Mouse (Mus musculus): Measurements from ENCODE around the gene Nr1i3. TPM values are rescaled to one million over a fixed set of nuclear protein-coding genes. Genes with fewer than 3 reads are reported as not detected.

Nr1i3 gene
- total RNA-seq, 1 experiment from 2014 or later, result not detected

DNA sequence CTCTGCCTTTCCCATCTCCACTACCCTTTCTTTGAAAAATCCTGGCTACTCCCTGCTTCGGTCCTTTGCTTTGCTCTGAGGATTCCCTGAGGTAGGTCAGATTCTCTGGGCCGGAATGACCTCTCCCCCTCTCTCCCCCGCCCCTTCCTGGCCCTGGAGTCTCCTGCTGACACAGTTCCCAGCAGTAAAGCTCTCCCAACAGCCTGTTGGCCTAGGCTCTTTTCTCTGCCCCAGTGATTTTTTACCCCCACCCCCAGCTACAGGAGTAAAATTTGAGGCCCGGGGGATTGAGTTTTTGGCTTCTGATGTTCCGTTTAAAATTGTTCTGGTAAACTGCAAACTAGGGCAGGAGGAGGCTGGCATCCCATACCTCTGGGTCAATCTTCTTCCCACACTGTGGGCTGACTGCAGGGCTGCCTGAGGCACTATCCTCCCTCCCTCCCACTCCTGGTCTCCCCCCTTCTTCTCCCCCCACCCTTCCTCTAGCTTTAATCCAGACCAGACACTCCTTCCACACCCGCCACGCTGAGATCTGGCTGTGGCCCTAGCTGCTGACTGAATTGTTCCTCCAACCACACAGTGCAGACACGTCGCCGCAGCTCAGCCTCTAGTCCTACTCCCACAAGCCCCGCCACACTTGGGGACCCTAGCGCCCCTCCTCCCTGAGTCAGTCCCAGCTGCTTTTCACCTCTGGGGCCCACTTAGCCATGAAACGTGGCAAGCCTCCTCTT lies 38.0 kb downstream of the Nr1i3 start:
- no peak for DNase-seq

DNA sequence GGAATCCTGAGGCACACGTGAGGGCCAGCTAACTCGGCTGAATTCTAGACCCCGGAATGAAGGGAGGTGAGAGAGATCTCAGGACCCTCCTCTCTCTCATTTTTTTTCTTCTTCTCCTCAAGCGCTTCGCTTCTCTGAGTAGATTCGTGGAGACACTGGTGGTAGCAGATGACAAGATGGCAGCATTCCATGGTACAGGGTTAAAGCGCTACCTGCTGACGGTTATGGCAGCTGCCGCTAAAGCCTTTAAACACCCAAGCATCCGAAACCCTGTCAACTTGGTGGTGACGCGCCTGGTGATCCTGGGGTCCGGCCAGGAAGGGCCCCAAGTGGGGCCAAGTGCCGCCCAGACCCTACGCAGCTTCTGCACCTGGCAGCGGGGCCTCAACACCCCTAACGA lies 38.6 kb downstream of the Nr1i3 start:
- DNase-seq, result no peak

DNA sequence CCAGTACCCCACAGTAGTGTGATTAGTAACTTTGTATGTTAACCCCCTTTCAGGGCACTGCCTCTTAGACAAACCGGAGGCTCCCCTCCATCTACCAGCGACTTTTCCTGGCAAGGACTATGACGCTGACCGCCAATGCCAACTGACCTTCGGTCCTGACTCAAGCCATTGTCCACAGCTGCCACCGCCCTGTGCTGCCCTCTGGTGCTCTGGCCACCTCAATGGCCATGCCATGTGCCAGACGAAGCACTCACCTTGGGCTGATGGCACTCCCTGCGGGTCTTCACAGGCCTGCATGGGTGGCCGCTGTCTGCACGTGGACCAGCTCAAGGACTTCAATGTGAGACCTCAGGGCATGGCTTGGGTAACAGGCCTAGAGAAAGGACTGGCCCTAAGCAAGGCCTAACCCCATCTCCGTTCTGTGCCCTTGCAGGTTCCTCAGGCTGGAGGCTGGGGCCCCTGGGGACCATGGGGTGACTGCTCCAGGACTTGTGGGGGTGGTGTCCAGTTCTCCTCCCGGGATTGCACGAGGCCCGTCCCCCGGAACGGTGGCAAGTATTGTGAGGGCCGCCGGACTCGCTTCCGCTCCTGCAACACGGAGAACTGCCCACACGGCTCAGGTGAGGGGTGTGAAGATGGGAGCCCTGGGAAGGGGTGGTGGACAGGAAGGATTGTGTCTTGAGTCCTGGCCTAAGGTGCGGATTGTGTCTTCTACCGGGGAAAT lies 42.5 kb downstream of the Nr1i3 start:
- peak; percentile 66 for DNase-seq

DNA sequence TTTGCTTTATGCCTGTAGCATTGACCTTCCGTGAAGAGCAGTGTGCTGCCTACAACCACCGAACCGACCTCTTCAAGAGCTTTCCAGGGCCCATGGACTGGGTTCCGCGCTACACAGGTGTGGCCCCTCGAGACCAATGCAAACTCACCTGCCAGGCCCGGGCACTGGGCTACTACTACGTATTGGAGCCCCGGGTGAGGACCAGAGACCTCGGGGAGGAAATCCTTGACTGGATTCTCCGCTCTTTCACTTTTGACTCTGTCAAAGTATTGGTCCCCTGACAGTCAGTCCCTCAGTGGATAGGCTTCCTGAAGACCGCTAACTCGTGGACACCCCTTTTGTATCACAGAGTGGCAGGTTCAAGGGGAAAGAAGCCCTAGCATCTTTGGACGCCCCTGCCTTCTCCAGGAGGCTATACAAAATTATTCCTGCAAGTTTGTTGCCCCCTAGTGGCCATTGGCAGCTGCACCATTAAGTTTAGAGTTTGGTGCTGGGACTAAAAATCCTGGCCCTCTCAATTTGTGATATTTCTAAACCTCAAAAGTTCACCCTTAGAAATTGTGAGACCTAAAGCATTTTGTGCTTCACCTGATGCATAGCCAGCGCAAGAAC lies 43.3 kb downstream of the Nr1i3 start:
- peak; percentile 52 for DNase-seq

DNA sequence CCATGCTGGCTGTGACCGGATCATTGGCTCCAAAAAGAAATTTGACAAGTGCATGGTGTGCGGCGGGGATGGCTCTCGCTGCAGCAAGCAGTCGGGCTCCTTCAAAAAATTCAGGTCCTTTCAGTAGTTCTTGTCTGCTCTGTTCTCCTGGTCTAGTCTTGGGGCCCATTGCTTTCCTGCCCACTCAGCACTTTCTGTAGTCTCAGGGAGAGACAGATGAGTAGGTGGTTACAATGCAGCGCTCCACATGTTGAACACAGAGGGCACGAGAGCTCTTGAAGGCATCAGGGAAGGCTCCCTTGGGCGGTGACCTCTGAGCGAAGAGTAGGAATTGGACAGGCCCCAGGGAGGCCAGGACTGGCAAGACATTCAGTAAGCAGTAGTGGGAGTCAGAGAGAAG lies 44.0 kb downstream of the Nr1i3 start:
- DNase-seq, result no peak

- DNase-seq, result no peak
These were observed 45.2 kb downstream of the Nr1i3 start for GRCm38 (mm10) chr1:171258921-171259320.

GRCm38 (mm10) chr1:171260316-171260715 lies 46.5 kb downstream of the Nr1i3 start:
- no peak for DNase-seq

DNA sequence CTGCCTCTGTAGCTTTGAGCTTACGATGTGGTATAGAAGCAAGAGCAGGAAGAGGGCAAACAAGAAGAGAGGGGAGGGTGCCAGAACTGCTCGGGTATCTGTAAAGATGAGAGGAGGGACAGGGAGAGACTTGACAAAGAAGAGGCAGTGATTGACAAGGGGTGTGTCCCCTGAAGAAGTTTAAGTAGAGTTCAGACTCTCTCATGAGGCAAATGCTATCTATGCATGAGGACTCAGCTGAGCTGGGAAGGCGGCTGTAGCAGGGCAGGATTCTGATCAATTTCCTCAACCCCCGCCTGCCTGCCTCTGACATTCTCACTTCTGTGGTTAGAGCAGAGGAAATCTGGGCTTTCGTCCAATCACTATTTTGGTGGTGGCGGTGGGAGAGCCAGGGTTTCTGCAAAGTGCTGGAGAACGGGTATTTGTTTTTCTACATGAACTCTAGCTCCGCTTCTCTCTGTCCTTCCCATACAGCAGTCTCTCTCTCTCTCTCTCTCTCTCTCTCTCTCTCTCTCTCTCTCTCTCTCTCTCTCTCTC lies 48.9 kb downstream of the Nr1i3 start:
- DNase-seq, result no peak

- DNase-seq, result no peak
These were observed 49.4 kb downstream of the Nr1i3 start for GRCm38 (mm10) chr1:171263185-171263611.

GRCm38 (mm10) chr1:171263666-171264461 lies 50.1 kb downstream of the Nr1i3 start:
- DNase-seq, result no peak

DNA sequence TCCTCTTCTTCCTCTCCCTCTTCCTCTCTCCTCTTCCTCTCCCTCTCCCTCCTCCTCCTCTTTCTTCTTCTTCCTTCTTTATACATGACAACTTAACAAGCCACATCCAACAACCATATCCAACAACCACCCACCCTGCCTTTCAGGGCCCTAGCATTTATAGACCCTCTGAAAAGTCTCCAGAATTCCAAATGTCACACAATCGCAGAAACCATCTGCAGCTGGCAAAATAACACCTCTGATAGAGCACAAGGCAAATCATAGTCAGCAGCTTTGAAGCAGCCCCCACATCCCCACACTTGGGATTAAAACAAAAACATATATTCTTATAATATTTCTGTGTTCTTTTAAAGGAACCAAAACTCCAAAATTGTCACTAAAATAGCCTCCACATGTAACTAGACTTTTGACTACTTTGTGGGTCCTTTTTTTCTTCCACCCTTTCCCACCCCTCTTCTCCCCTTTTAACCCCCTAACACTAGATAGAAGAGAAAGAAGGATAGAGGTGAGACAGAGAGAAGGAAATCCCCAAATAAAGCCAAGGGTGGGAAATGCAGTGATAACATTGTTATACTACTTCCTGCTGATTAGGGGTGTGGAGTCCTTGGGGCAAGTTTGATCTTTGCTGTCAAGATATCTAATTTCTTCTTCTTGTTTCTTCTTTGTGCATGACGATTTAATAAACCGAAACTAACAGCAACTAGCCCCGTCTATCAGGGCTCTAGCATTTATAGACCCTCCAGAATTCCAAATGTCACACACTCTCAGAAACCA lies 52.4 kb downstream of the Nr1i3 start:
- no peak for DNase-seq

DNA sequence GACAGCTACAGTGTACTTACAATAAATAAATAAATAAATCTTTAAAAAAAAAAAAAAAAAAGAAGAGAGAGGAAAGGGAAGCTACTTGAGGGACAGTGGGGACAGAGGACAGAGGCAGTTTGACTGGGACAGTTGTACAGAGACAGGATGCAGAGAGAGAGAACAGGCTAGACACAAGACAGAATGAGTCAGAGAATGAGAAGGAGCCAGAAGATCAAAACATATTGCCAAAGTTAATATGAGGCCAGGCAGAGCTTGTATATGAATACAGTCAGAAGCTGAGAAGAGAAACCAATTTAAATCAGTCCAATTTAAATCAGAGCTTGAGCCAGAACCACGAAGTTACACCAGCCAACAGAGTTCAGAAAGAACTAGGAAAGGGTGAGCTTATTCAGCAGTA lies 54.6 kb downstream of the Nr1i3 start:
- no peak for DNase-seq

DNA sequence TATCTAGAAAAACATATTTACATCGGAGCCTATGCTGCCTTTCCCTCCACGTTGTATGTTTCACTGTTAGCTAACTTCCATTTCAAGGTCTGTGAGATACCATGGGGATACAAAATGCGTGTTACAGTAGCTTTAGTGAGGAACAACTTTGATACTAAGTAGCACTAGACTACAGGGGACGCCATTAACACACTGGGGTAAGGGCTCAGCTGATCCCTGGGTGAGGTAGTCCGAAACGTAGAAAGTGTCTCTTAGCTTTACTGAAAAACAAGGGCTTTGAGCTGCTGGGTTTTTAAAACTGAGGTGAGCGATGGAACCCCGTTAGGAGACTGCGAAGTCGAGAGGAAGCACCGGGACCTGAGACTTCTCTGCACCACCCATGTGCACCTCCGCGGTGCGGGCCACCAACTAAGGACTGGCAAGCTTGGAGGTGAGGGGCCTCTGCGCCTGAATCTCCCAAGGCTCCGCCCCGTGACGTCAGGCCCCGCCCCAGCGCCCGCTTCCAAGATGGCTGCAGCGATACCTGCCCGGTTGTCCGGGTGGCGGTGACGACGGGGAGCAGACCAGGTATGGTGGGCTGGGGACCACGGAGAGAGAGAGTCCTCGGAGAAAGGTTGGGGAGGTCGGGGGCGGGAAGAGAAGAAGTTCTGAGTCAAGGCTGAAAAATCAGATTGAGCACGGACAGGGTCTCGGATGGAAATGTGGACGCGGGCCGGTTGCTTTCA lies 56.2 kb downstream of the Nr1i3 start, which contains the start of gene B4galt3:
Gene B4galt3, plus strand, starts transcription at position 481 of the 725 bp plus-strand sequence.
- DNase-seq, result peak; percentile 98

Other genes with a start within 250 kb of the Nr1i3 start
- gene Fcgr2b, start 237.4 kb upstream of the Nr1i3 start, total RNA-seq (2021), result 1.5 and 2.6 TPM in 2 replicates
- 0.76 and 1.6 TPM in 2 replicates for gene Fcgr4, start 195.1 kb upstream of the Nr1i3 start, total RNA-seq (2021)
- 5.5 and 7.4 TPM in 2 replicates for gene Fcgr3, start 149.0 kb upstream of the Nr1i3 start, total RNA-seq (2021)
- gene Cfap126, start 100.1 kb upstream of the Nr1i3 start, total RNA-seq (2021), result 2.3 and 4.5 TPM in 2 replicates
- 372 and 386 TPM in 2 replicates for gene Sdhc, start 63.4 kb upstream of the Nr1i3 start, total RNA-seq (2021)
- 0.88 and 2.9 TPM in 2 replicates for gene Mpz, start 63.3 kb upstream of the Nr1i3 start, total RNA-seq (2021)
- gene Pcp4l1, start 17.7 kb upstream of the Nr1i3 start, total RNA-seq (2021), result 36.1 and 37.7 TPM in 2 replicates
- 32.9 and 43.7 TPM in 2 replicates for gene Tomm40l, start 8.5 kb downstream of the Nr1i3 start, total RNA-seq (2021)
- gene Apoa2, start 11.1 kb downstream of the Nr1i3 start, total RNA-seq (2021), result 2.1 and 105 TPM in 2 replicates
- 11.1 and 13.7 TPM in 2 replicates for gene Fcer1g, start 20.4 kb downstream of the Nr1i3 start, total RNA-seq (2021)
- gene Adamts4, start 36.5 kb downstream of the Nr1i3 start, total RNA-seq (2021), result 0.62 and 0.67 TPM in 2 replicates
- gene Ndufs2, start 37.4 kb downstream of the Nr1i3 start, total RNA-seq (2021), result 565 and 662 TPM in 2 replicates
- 36.9 and 38.1 TPM in 2 replicates for gene B4galt3, start 56.4 kb downstream of the Nr1i3 start, total RNA-seq (2021)
- gene Ppox, start 67.2 kb downstream of the Nr1i3 start, total RNA-seq (2021), result 41.6 and 54.7 TPM in 2 replicates
- gene Usp21, start 74.0 kb downstream of the Nr1i3 start, total RNA-seq (2021), result 47.8 and 50.5 TPM in 2 replicates
- 132 and 151 TPM in 2 replicates for gene Ufc1, start 81.1 kb downstream of the Nr1i3 start, total RNA-seq (2021)
- 35.9 and 36.5 TPM in 2 replicates for gene Dedd, start 115.2 kb downstream of the Nr1i3 start, total RNA-seq (2021)
- 83.2 and 86.9 TPM in 2 replicates for gene Nit1, start 131.7 kb downstream of the Nr1i3 start, total RNA-seq (2021)
- gene Pfdn2, start 131.7 kb downstream of the Nr1i3 start, total RNA-seq (2021), result 140 and 145 TPM in 2 replicates
- gene Klhdc9, start 146.8 kb downstream of the Nr1i3 start, total RNA-seq (2021), result 1.4 and 4.9 TPM in 2 replicates
- 0.12 TPM in 1 of 2 replicates, not detected in the other for gene Nectin4, start 156.1 kb downstream of the Nr1i3 start, total RNA-seq (2021)
- 1.8 and 2.2 TPM in 2 replicates for gene Arhgap30, start 175.0 kb downstream of the Nr1i3 start, total RNA-seq (2021)
- gene Usf1, start 197.3 kb downstream of the Nr1i3 start, total RNA-seq (2021), result 62.9 and 95.1 TPM in 2 replicates
- gene Tstd1, start 204.9 kb downstream of the Nr1i3 start, total RNA-seq (2021), result 5.2 and 6.3 TPM in 2 replicates
- gene F11r, start 223.6 kb downstream of the Nr1i3 start, total RNA-seq (2021), result 40.1 and 59.7 TPM in 2 replicates

Data from adrenal gland, postnatal 25 days (tissue).